Mouse (Mus musculus): ENCODE data around the gene Cbarp. TPM values are rescaled to one million over a fixed set of nuclear protein-coding genes. Genes with fewer than 3 reads are reported as not detected.
"Not testable (repeated sequence)": the region's sequence is repeated elsewhere in the genome, so short reads cannot be mapped to it uniquely, and the experiment has no call there.

Gene Cbarp
- polyA plus RNA-seq, 1 experiment, result 3.8 TPM

- TF ChIP-seq POLR2A (IDR thresholded peaks at IDR 0.05; ENCODE audit: control insufficient read depth, low read depth, low read length) (no peak), CTCF (IDR thresholded peaks at IDR 0.05; ENCODE audit: control insufficient read depth, insufficient read depth, insufficient replicate concordance, low read depth, low read length) (no peak)
- Histone ChIP-seq H3K36me3 (ENCODE audit: control insufficient read depth, insufficient read depth, low read length) (peaks cover 4% of the 10 kb centered on the region), H3K4me1 (ENCODE audit: control insufficient read depth, insufficient read depth, low read length) (peaks cover 32% of the 10 kb centered on the region), H3K27ac (ENCODE audit: control insufficient read depth, insufficient read depth, low read depth, low read length) (no peak overlapping the region), H3K27me3 (ENCODE audit: control insufficient read depth, insufficient read depth, low read length) (no peaks in the 10 kb centered on the region), H3K4me3 (ENCODE audit: control insufficient read depth, low read depth, low read length) (no peak overlapping the region)
Observed at GRCm38 (mm10) chr10:80169651-80170050, 29.0 kb upstream of the Cbarp start.

DNA sequence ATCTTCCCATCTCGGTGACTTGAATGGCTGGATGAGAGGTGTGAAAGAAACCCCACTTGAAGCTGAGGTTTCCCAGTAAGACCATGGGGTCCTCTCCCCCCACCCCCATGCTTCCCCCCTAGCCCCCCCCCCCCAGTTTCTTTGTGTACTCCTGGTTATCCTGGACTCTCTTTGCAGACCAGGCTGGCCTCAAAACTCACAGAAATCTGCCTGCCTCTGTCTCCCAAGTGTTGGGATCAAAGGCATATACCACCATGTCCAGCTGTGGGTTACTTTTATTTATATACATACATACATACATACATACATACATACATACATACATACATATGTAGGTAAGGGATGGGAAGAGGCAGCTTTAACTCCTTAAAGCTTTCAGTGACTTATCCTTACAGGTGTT is 28.4 kb upstream of the Cbarp start:
- no peak overlapping the region for H3K27ac ChIP-seq (ENCODE audit: control insufficient read depth, insufficient read depth, low read depth, low read length)

GRCm38 (mm10) chr10:80168038-80168661 is 27.5 kb upstream of the Cbarp start:
- Histone ChIP-seq H3K27me3 (ENCODE audit: control insufficient read depth, insufficient read depth, low read length) (no peaks in the 10 kb centered on the region), H3K4me1 (ENCODE audit: control insufficient read depth, insufficient read depth, low read length) (peaks cover 32% of the 10 kb centered on the region), H3K27ac (ENCODE audit: control insufficient read depth, insufficient read depth, low read depth, low read length) (peak overlapping the region; percentile 99), H3K4me3 (ENCODE audit: control insufficient read depth, low read depth, low read length) (peak overlapping the region; percentile 91), H3K36me3 (ENCODE audit: control insufficient read depth, insufficient read depth, low read length) (peaks cover 4% of the 10 kb centered on the region)
- TF ChIP-seq POLR2A (IDR thresholded peaks at IDR 0.05; ENCODE audit: control insufficient read depth, low read depth, low read length), result no peak; the same call in 1 of the 2 replicates
- no peak for TF ChIP-seq CTCF (IDR thresholded peaks at IDR 0.05; ENCODE audit: control insufficient read depth, insufficient read depth, insufficient replicate concordance, low read depth, low read length)

More for the DNA sequence above, 28.4 kb upstream of the Cbarp start:
- no peak overlapping the region for H3K4me3 ChIP-seq (ENCODE audit: control insufficient read depth, low read depth, low read length)
- H3K27me3 ChIP-seq (ENCODE audit: control insufficient read depth, insufficient read depth, low read length), result no peaks in the 10 kb centered on the region
- peaks cover 4% of the 10 kb centered on the region for H3K36me3 ChIP-seq (ENCODE audit: control insufficient read depth, insufficient read depth, low read length)
- H3K4me1 ChIP-seq (ENCODE audit: control insufficient read depth, insufficient read depth, low read length), result peaks cover 34% of the 10 kb centered on the region
- TF ChIP-seq CTCF (IDR thresholded peaks at IDR 0.05; ENCODE audit: control insufficient read depth, insufficient read depth, insufficient replicate concordance, low read depth, low read length) (no peak), POLR2A (IDR thresholded peaks at IDR 0.05; ENCODE audit: control insufficient read depth, low read depth, low read length) (no peak)

- TF ChIP-seq POLR2A (IDR thresholded peaks at IDR 0.05; ENCODE audit: control insufficient read depth, low read depth, low read length) (peak; percentile 100), CTCF (IDR thresholded peaks at IDR 0.05; ENCODE audit: control insufficient read depth, insufficient read depth, insufficient replicate concordance, low read depth, low read length) (no peak)
- Histone ChIP-seq H3K27ac (ENCODE audit: control insufficient read depth, insufficient read depth, low read depth, low read length) (peak overlapping the region; percentile 99), H3K27me3 (ENCODE audit: control insufficient read depth, insufficient read depth, low read length) (no peaks in the 10 kb centered on the region), H3K36me3 (ENCODE audit: control insufficient read depth, insufficient read depth, low read length) (peaks cover 4% of the 10 kb centered on the region), H3K4me3 (ENCODE audit: control insufficient read depth, low read depth, low read length) (peak overlapping the region; percentile 91), H3K4me1 (ENCODE audit: control insufficient read depth, insufficient read depth, low read length) (peaks cover 30% of the 10 kb centered on the region)
Observed at GRCm38 (mm10) chr10:80167460-80168037, 26.9 kb upstream of the Cbarp start.

DNA sequence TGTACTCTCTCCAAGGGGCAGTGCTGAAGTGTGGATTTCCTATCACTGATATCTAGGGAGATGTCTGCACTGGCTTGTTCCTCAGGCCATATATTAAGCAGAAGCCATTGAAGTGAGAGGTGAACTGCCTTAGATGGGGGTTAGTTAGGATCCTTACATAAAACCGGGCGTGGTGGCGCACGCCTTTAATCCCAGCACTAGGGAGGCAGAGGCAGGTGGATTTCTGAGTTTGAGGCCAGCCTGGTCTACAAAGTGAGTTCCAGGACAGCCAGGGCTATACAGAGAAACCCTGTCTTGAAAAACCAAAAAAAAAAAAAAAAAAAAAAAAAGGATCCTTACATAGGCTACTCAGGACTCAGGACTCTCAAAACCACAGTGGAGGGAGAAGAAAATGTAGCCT is 25.5 kb upstream of the Cbarp start:
- H3K27me3 ChIP-seq (ENCODE audit: control insufficient read depth, insufficient read depth, low read length); H3K36me3 ChIP-seq (ENCODE audit: control insufficient read depth, insufficient read depth, low read length); H3K27ac ChIP-seq (ENCODE audit: control insufficient read depth, insufficient read depth, low read depth, low read length); H3K4me3 ChIP-seq (ENCODE audit: control insufficient read depth, low read depth, low read length): not testable (repeated sequence)
- peaks cover 24% of the 10 kb centered on the region for H3K4me1 ChIP-seq (ENCODE audit: control insufficient read depth, insufficient read depth, low read length)

DNA sequence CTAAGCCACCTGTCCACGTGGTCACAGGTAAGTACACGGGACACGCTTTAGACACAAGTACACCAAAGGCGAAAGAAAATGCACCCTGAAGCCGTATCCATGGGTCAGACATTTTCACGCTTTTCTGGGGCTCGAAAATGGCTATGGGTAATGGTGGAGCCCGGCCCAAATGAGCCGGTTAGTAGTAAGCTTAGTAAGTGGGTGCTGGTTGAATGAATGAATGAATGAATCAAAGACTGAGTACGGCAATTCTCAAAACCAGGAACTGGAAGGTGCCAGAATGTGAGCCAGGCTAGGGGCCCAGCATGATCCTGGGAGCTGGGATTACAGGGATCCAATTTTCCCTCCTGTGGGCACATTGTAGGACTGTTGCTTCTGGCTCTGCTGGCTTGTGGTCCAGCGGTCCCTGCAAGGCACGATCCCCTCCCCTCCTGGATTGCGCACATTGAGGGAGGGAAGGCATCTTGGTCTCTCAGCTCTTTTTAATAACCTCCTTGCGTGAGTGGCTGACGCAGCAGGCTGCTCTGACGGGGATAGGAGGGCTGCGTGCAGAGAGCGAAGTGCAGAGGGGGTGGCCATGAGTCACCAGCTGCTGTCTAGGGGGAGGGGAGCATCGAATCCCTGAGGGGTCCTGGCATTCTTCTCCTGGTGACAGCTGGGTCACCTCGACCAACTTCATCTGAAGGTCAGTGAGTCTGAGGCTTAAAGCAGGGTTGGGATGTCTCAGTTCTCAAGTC is 24.9 kb upstream of the Cbarp start, which contains the start of gene Cirbp:
TSS of gene Cirbp (plus strand) at position 594 of the 737 bp plus-strand sequence.
- Histone ChIP-seq H3K27me3 (ENCODE audit: control insufficient read depth, insufficient read depth, low read length) (no peaks in the 10 kb centered on the region), H3K27ac (ENCODE audit: control insufficient read depth, insufficient read depth, low read depth, low read length) (peak within 1 kb of the TSS; percentile 15; the same call in 1 of the 2 replicates), H3K4me3 (ENCODE audit: control insufficient read depth, low read depth, low read length) (peak within 1 kb of the TSS; percentile 68), H3K36me3 (ENCODE audit: control insufficient read depth, insufficient read depth, low read length) (peaks cover 2% of the 10 kb centered on the region), H3K4me1 (ENCODE audit: control insufficient read depth, insufficient read depth, low read length) (peaks cover 29% of the 10 kb centered on the region)
- TF ChIP-seq POLR2A (IDR thresholded peaks at IDR 0.05; ENCODE audit: control insufficient read depth, low read depth, low read length) (no peak), CTCF (IDR thresholded peaks at IDR 0.05; ENCODE audit: control insufficient read depth, insufficient read depth, insufficient replicate concordance, low read depth, low read length) (no peak)

DNA sequence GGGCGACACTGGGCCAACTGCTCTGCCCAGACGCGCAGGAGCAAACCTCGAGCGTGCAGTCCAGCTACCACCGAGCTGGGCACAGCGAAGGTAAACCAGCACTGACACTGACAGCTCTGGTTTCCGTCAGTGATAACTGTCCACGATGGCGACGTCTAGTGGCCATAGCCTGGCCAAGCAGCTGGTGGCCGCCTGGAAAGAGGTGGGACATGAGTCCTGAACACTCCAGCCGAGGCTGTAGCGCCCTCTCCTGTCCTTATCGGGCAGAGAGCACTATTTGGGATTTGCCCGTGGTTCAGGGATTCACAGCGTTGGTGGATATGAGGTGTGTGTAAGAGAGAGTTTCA is 24.3 kb upstream of the Cbarp start:
- H3K27me3 ChIP-seq (ENCODE audit: control insufficient read depth, insufficient read depth, low read length), result no peaks in the 10 kb centered on the region
- peaks cover under 1% of the 10 kb centered on the region for H3K36me3 ChIP-seq (ENCODE audit: control insufficient read depth, insufficient read depth, low read length)
- peak overlapping the region; percentile 68 for H3K4me3 ChIP-seq (ENCODE audit: control insufficient read depth, low read depth, low read length)
- H3K27ac ChIP-seq (ENCODE audit: control insufficient read depth, insufficient read depth, low read depth, low read length), result peak overlapping the region; percentile 15; the same call in 1 of the 2 replicates
- TF ChIP-seq POLR2A (IDR thresholded peaks at IDR 0.05; ENCODE audit: control insufficient read depth, low read depth, low read length), result peak; percentile 49; the same call in 1 of the 2 replicates
- TF ChIP-seq CTCF (IDR thresholded peaks at IDR 0.05; ENCODE audit: control insufficient read depth, insufficient read depth, insufficient replicate concordance, low read depth, low read length), result peak; percentile 94; the same call in 1 of the 2 replicates
- peaks cover 31% of the 10 kb centered on the region for H3K4me1 ChIP-seq (ENCODE audit: control insufficient read depth, insufficient read depth, low read length)

All from testis, adult 2 months (tissue).